Mouse (Mus musculus): Measurements from ENCODE around the gene Ninj2.
A peak's percentile ranks its signal among the peaks of the same experiment; 100 is the strongest.

The Ninj2 gene

DNA sequence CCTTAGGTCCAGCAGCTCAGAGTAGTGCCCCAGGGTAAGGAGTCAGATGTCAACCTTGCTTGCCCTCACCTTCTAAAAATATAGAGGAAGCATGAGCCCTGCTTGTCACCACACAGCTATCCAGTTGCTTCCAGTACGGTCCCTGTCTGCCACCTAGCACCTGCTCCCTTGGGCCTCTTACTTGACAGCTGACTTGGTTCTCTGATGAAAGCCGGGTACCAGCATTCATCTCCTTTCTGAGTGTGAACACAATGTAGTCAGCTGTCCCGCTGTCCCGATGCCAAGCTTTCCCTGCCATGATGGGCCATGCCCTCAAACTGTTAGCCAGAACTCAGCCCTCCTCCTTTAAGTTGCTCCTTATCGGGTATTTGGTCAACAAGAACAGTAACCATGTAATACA lies 89.0 kb downstream of the Ninj2 start:
- no peak for DNase-seq

DNA sequence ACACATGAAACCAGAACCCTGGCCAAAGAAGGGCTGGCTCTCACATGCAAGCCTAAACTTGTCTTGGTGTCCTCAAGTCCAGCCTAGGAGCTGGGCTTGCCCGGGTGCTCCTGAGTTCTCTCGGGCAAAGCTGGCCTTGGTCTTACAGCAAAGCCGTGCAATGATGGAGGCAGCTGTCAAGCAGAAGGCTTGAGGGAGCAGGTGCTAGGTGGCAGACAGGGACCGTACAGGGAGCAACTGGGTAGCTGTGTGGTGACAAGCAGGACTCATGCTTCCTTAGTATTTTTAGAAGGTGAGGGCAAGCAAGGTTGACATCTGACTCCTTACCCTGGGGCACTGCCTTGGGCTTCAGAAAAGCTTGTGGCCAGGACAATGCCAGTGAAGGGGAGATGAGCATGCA lies 90.6 kb downstream of the Ninj2 start:
- no peak for DNase-seq

DNA sequence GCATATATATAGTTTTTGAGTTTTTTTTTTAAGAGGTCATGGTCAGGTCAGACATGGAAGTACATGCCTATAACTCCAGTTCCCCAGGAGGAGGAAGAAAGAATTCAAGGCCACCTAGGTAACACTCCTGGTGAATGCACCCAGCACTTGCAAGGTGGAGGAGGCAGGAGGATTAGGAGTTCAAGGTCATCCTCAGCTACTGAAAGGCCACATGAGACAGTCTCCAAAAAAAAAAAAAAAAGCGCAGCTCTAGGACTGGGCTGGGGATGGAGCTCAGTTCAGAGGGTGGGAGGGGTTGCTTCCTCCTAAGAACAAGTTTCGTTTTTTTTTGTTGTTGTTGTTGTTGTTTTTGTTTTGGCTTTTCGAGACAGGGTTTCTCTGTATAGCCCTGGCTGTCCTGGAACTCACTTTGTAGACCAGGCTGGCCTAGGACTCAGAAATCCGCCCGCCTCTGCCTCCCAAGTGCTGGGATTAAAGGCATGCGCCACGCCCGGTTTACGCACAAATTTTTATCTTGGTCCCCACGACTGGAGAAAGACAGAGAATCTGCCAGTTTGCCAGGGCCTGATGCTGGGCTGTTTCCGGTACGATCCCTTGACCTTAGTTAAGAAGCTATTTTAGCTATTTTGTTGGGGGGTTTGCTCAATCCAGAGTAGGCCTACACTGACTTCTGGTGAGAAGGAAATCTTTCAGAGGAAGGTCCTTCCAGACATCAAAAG lies 92.0 kb downstream of the Ninj2 start:
- DNase-seq: no peak

GRCm38 (mm10) chr6:120185756-120186155 lies 92.6 kb downstream of the Ninj2 start:
- DNase-seq: no peak

DNA sequence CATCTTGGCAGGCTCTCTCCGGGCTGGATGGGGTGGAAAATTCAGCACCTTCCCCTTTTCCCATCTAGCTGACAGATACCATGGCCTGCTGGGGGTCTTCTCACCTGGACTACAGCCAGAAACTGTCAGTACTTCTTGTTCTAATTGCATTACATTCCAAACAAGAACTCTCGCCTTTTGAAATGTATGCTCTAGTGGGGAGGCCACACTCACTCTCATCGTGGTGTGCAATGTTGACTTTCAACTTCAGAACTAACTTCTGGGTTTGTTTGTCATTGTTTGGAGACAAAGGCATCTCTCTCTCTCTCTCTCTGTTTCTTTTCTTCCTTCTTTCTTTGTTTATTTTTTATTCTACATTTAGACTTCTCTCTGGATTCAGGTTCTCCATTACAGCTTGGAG lies 93.4 kb downstream of the Ninj2 start:
- no peak for DNase-seq

DNA sequence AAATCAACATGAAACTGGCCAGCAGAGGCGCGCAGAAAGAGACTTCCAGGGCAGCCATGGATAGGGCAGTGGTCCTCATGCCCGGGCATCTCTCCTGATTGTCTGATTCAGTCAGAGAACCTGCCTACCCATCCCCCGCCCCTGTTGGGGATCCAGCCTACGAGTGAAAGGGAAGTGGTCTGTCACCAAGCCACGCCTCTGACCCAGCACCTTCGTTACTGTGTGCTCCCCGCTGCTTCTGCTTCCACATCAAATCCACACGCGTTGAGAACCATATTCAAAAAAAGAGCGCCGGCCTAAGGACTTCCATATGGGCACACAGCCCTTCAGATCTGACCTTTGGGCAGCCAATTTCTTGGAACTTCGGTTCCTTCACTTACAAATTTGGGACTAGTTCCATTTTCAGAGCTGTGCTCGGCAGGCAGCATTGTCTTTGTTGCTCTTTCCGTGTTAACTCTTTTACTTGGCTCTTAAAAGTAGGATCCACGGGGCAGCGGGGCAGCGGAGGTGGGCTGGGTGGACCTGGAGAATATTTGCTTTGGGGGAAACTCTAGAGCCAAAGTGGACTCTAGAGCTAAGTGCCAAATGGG lies 94.5 kb downstream of the Ninj2 start:
- no peak for DNase-seq

DNA sequence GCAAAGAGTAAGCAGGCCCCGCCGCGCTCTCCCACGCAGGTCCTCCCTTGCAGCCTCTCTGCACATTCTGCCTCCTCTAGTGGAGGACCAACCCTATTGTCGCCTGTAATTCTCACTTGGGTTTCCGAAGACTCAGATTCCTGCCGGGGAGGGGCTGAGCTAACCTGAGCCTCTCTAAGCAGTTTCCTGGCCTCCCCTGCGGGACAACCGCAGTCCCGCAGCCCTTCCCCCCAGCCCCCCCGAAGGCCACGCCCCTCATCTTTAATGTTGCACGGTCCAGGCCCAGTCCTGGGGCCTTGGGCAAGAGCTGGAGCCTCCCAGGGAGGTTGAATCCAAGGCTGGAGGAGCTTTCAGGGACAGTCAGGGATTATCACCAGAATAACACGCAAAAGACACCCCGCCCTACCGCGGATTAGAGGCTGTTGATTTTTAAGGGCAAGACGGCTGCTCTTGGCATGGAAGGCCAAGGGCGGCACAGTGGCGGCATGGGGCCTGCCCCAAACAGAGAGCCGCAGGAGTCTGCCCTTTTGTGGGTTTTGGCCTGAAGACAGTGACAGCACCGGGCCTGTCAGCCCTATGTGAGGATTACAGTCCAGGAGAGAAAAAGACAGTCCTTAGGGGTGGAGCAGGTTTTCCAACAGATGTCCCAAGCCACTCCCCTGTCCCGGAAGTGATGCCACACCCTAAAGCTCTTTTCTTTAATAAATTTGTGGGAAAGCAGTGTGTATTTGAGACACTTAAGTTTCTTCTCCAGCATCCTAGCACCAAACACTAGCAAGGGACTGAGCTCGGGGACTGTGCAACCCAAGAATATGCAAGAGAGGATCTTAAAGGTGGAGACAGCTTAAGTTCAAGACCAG lies 95.5 kb downstream of the Ninj2 start:
- DNase-seq: no peak

- DNase-seq: no peak
Observed at GRCm38 (mm10) chr6:120189287-120189686, 96.1 kb downstream of the Ninj2 start.

DNA sequence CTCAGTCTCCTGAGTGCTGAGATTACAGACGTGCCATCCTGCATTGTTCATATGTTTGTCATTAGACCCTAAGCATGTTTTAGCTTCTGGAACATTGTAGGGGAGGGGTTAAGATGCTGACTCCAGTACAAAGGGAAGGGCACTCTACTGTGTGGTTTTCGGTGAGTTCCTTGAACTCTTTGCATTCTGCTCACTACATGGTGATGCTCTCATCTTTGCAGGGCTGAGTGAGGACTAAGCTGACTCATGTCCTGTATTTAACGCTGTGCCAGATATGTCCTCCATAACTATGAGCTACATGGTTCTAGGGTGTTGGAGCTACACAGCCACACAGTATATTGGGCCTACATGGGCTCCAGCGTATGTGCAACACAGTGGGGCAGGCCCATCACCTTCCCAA lies 97.2 kb downstream of the Ninj2 start:
- DNase-seq: no peak

DNA sequence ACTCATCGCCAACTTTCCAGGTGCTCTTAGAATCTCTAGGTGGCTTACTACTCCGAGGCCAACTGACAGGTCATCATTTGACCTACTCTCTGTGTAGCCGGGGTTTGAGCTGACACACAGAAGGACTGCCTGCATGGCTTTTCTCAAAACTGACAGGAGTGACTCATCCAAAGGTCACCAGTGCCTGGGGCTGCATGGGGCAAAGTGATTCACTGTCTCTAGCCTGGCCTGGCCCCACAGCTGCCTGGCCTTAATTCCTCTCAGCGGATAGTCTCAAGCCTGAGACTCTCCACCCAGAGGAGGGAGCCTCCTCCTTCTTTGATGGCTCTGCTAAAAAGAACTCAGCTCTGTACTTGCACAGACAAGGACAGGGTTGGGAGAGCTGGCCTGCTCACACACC lies 97.8 kb downstream of the Ninj2 start:
- no peak for DNase-seq

DNA sequence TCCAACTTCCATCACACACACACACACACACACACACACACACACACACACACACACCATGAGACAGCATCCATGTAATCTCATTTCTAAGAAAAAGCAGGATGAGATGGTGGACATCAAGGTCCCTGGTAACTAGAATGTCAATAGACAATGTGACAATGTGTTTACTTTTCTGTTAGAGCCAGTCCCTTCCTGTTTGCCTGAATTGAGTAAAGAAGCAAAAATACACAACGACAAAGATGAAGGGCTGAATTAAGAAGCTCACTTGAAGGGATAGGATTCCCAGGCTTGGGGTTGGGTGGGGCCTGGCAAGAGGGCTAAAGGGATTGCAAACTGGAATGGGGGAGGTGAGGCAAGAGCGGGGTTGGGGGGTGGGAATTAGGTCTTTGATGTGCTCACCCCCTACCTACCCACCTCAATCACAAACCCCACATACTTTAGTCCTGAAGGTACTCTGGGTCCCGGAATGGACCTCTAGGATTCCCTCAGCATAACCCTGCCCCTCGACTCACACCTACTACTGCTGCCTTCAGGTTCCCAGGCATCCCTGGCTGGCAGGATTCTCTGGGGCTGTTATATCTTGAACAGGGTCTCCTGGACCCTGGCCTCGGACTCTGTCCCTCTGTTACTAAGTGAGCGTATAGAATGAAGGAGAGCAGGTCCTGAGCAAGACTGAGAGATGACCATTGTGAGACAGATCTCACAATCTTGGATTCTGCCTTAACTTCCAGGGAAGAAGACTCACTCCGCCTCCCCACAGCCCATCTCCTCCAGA lies 98.4 kb downstream of the Ninj2 start:
- DNase-seq: no peak

DNA sequence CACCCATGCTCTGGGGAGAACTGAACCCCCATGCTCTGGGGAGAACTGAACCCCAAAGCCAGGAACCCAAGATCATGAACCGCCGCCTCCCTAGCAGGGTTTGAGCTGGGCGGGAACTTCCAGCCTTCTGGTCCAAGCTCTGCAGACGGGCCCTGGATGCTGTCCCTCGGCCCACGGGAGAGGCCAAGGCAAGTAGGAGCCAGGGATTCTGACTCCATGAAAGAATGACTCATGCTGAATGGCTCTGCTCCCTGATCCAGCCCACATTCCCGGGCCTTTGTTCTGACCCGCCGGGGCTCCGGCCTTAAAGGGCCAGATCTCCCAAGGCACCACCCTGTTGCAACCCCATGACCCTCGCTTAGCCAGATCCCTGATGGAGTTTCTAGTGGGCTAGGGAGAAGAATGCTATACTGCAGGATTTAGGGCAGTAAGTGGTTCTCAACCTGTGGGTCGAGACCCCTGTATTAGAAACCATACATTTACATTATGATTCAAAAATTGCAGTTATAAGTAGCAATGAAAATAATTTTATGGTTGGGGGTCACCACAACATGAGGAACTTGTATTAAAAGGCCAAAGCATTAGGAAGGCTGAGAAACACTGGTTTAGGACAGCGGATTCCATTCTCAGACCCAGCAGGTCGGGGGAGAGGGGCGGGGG lies 99.2 kb downstream of the Ninj2 start:
- peak; percentile 37 for DNase-seq

DNA sequence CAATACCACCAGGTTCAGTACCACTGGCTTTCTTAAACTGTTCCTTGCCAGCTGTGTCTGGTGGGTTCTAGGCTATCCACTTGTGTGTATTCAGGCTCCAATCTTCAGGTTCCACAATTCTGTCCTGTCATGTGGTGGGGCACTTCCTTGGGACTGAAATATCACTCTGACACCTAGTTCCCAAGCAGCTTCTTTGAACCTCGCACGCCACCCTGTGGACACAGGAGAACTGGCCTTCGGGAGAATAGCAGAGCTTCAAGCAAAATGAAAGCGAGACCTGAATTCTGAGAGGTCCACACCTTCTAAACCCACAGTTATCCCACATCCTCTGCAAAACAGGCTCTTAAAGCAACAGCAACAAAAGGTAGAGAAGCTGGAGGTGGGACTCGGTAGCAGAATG lies 100.0 kb downstream of the Ninj2 start:
- peak; percentile 57 for DNase-seq

DNA sequence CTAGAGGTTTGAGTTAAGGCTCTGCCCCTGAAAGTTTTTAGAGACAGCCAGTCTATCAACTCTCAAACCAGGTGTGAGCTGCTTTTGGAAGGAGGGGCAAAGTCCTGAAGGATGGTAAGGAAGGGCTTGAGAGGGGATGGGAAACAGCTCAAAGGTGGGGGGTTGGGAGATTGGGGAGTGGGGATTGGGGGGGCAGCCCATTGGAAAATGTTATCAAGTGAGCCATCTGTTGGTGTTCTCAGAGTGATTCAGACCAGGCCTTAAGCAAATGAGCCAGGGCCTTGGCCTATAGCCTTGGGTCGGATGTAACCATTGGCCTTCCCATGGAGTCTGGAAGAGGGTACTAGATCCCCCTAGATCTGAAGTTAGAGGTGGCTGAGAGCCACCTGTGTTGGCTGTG lies 100.6 kb downstream of the Ninj2 start:
- no peak for DNase-seq

GRCm38 (mm10) chr6:120194305-120194704 lies 101.2 kb downstream of the Ninj2 start:
- no peak for DNase-seq

DNA sequence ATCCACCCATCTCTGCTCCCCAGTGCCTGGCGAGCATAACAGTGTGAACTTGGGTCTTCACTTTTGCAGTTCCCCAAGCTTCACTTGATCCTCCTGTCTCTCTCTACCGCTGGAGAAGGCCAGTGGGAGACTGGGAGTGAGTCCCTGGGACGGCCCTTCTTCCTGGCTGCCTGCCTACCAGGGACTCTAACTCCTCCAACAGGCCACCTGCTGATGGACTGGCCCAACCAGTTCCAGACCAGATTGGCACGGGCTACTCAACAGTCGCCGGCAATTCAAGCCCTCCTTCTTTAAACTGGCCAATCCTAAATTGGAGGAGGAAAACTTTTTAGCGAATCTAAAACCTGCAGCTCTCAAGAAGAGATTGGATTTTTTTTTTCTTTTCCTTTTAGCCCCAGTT lies 101.8 kb downstream of the Ninj2 start:
- DNase-seq: no peak

- DNase-seq: no peak
Observed at GRCm38 (mm10) chr6:120196837-120197236, 103.7 kb downstream of the Ninj2 start.

DNA sequence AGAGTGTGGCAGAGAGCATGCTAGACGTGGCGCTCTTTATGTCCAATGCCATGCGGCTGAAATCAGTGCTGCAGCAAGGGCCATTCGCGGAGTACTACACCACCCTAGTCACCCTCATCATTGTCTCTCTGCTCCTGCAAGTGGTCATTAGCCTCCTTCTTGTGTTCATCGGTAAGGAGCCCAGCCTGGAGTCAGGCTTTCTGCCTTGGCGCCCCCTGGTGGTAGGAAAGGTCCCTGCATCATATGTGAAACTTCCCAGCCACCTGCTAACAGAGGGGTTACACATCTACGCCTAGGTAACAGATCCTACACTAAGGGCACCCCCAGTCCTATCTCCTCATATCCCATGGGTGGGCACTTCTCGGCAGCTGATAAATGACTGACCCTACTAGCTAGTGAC lies 104.8 kb downstream of the Ninj2 start:
- DNase-seq: peak; percentile 56

DNA sequence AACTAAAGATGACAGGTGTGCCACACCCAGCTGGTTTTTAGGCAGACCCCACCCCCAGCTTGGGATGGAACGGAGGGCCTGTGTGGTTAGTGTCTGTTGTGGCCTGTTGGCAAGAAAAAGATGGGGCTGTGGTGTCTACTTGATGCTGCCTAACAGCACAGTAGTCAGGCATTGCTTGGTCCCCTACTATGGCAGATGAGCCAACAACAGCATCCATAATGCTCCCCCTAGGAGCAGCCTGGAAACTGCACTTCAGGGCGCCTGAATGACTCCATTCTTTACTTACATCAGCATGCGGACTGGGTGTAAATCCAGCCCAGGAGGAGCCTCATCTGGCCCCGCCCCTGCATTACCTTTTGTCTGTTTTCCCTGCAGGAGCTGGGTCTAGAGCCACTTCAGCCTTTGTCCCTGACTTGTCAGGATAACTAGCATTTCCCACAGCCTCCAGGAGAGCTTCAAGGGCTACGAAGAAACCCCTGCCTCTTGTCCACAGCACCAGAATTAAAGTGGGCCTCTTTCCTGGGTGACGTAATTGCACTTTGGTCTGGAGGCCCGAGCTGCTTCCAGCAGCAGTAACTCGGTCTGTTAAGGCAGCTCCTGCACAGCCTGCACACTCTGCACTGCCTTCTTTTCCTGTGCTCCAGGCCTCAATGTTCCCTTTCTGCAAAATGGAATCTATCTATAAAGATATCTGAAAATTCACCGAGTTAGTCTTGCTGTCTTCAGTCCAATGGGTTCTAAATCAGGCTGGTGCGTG lies 106.7 kb downstream of the Ninj2 start:
- no peak for DNase-seq

- DNase-seq: no peak
Observed at GRCm38 (mm10) chr6:120201956-120202355, 108.8 kb downstream of the Ninj2 start.

DNA sequence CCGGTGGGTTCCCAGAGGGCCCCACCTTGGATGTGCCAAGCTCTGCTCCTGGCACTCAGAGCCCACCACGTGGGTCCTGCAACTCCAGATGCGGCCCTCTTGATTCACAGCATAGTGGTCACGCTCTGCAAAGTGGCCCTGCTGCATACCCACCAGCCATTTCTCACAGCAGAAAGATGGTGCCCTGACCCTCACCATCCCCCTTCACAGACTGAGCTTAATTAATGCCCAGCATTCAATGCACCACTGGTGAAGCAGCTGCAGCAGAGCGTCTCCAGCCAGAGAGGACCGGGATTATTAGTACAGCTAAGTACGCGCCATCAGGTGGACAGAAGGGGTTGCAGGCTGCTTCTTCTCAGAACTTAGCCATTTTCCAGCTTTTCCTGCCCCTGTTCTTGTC lies 109.3 kb downstream of the Ninj2 start:
- DNase-seq: no peak

DNA sequence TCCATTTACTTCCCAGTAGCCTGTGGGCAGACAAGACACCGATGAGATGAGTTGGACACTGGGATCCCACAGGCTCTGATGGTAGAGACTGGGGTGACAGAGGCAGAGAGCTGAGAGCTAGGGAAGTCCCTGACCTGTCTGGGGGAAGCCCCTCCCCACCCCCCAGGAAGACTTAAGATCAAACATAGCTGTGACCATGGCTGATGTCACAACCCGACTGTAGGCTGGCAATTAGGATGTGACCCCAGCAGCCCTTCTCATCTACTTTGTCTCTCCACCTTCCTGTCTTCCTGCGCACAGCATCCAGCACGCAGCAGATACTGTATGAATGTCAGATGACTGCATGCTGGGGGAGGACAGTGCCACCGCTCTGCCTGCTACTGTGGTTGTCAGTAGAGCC lies 113.4 kb downstream of the Ninj2 start:
- DNase-seq: no peak
